Mouse (Mus musculus): ENCODE measurements around the gene Slc15a2. TPM values are rescaled to one million over a fixed set of nuclear protein-coding genes. Genes with fewer than 3 reads are reported as not detected.
A peak's percentile ranks its signal among the peaks of the same experiment; 100 is the strongest.

Slc15a2 gene
- 44.5 and 56.0 TPM in 2 replicates for polyA plus RNA-seq (2015; fragmentation: Nextera tagmentation; extraction: Ambion mirVana)

DNA sequence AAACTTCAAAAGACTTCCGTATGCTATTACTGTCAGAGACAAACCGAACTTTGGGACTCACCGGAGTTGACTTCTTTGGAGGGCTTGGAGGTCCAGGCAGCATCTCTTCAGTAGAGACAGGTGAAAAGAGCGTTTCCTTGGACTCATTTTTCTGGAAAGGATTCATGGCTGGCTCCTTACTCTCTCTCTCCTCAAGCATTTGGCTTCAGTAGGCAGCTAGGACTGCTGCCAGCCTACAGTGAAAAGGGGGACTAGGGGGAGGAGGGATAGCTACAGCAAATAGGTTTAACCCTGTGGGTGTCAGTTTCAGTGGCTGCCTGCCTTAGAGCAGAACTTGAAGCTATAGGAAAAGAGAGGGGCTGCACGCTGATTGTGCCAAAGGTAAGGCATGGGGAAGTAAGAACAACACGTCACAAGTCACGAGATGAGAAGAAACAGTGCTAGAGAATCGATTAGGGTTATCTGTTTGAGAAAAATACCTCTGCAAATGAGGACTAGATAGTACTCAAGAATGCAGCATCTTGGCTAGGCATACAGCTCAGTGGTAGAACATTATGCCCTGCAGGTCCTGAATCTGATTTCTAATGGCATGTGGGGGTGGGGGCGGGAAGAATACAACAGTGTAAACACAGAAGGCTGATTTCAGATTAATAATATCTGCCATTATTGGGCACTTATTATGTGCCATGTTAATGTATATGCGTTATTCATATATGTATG, at the start of gene Slc15a2:
Slc15a2 (minus strand) TSS at position 369 of the 720 bp plus-strand sequence.
- H3K27ac ChIP-seq, result 0 out of 2 replicates have a peak within 1 kb of the TSS, but pooled peaks have one; percentile 33
- H3K36me3 ChIP-seq (ENCODE audit: insufficient read depth, low read length), result no peaks in the 10 kb centered on the region
- no peak for TF ChIP-seq CTCF (IDR thresholded peaks at IDR 0.05; ENCODE audit: low read depth)
- peak within 1 kb of the TSS; percentile 41 for H3K4me2 ChIP-seq (ENCODE audit: low read length)
- H3K4me3 ChIP-seq (replicated peaks; ENCODE audit: low read depth, low read length), result peak within 1 kb of the TSS; percentile 16; the same call in 1 of the 2 replicates
- 61% methylated on average over 10 of the region's 10 CpGs for WGBS
- no peaks in the 10 kb centered on the region for H3K27me3 ChIP-seq (ENCODE audit: insufficient read depth, low read length)
- H3K9me3 ChIP-seq (replicated peaks; ENCODE audit: low read length), result no peaks in the 10 kb centered on the region
- peak within 1 kb of the TSS; percentile 31; the same call in 1 of the 2 replicates for H3K9ac ChIP-seq (ENCODE audit: low read depth, low read length)
- ATAC-seq (replicated peaks; ENCODE audit: low FRiP score, low read depth) (no peak), DNase-seq (ENCODE audit: low spot score) (peak; percentile 21)
- 0 out of 2 replicates have a peak, but pooled peaks cover 3% of the 10 kb centered on the region for H3K4me1 ChIP-seq (replicated peaks; ENCODE audit: insufficient read depth, low read length)

- 6% methylated on average over 11 of the region's 11 CpGs for WGBS
- no peaks in the 10 kb centered on the region for H3K36me3 ChIP-seq (ENCODE audit: insufficient read depth, low read length)
- H3K4me3 ChIP-seq (replicated peaks; ENCODE audit: low read depth, low read length), result peak overlapping the region; percentile 78
- peak overlapping the region; percentile 79 for H3K9ac ChIP-seq (ENCODE audit: low read depth, low read length)
- DNase-seq (ENCODE audit: low spot score) (peak; percentile 25), ATAC-seq (replicated peaks; ENCODE audit: low FRiP score, low read depth) (0 out of 2 replicates have a peak, but pooled peaks have one; percentile 8)
- H3K4me1 ChIP-seq (replicated peaks; ENCODE audit: insufficient read depth, low read length), result no peaks in the 10 kb centered on the region
- H3K27me3 ChIP-seq (ENCODE audit: insufficient read depth, low read length), result no peaks in the 10 kb centered on the region
- no peaks in the 10 kb centered on the region for H3K9me3 ChIP-seq (replicated peaks; ENCODE audit: low read length)
- no peak overlapping the region for H3K27ac ChIP-seq
- no peak for TF ChIP-seq CTCF (IDR thresholded peaks at IDR 0.05; ENCODE audit: low read depth)
- peak overlapping the region; percentile 69 for H3K4me2 ChIP-seq (ENCODE audit: low read length)
Observed at GRCm38 (mm10) chr16:36828820-36829219, 44.1 kb upstream of the Slc15a2 start.

- H3K4me1 ChIP-seq (replicated peaks; ENCODE audit: insufficient read depth, low read length), result no peaks in the 10 kb centered on the region
- peak within 1 kb of the TSS; percentile 78 for H3K4me3 ChIP-seq (replicated peaks; ENCODE audit: low read depth, low read length)
- H3K4me2 ChIP-seq (ENCODE audit: low read length), result peak within 1 kb of the TSS; percentile 69
- ATAC-seq (replicated peaks; ENCODE audit: low FRiP score, low read depth), result peak; percentile 96
- H3K27me3 ChIP-seq (ENCODE audit: insufficient read depth, low read length), result no peaks in the 10 kb centered on the region
- H3K9me3 ChIP-seq (replicated peaks; ENCODE audit: low read length), result no peaks in the 10 kb centered on the region
- H3K27ac ChIP-seq, result peak within 1 kb of the TSS; percentile 38
- H3K36me3 ChIP-seq (ENCODE audit: insufficient read depth, low read length), result no peaks in the 10 kb centered on the region
- peak within 1 kb of the TSS; percentile 79 for H3K9ac ChIP-seq (ENCODE audit: low read depth, low read length)
- WGBS, result under 1% methylated on average over 64 of the region's 64 CpGs
- TF ChIP-seq CTCF (IDR thresholded peaks at IDR 0.05; ENCODE audit: low read depth), result no peak
- DNase-seq (ENCODE audit: low spot score), result peak; percentile 87
Observed at GRCm38 (mm10) chr16:36828054-36828786, 43.5 kb upstream of the Slc15a2 start, which contains the start of gene Iqcb1. Gene Iqcb1 (plus strand): TSS chr16:36828385.

DNA sequence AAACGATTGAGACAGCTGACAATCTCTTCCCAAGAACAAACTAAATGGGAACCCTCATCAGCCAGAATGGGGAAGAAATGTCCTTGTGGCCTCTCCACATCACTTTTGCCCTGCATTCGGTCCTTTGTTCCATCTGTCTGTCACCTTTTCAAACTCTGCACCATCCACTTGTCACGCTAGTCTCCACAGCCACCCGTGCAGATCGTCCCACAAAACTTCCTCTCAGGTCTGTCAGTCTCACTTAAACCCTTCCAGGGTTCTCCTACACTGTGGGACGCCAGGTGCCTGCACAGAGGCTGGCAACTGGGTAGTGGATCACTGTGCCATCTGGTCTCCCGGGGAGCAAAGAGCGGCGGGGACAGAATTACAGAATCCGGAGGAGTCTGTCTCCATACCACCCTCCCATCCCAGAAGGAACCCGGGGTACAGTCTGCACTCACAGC, 42.9 kb upstream of the Slc15a2 start:
- no peaks in the 10 kb centered on the region for H3K27me3 ChIP-seq (ENCODE audit: insufficient read depth, low read length)
- no peak for TF ChIP-seq CTCF (IDR thresholded peaks at IDR 0.05; ENCODE audit: low read depth)
- H3K4me1 ChIP-seq (replicated peaks; ENCODE audit: insufficient read depth, low read length), result no peaks in the 10 kb centered on the region
- H3K4me2 ChIP-seq (ENCODE audit: low read length), result peak overlapping the region; percentile 69
- peak overlapping the region; percentile 78 for H3K4me3 ChIP-seq (replicated peaks; ENCODE audit: low read depth, low read length)
- 6% methylated on average over 11 of the region's 11 CpGs for WGBS
- DNase-seq (ENCODE audit: low spot score) (no peak), ATAC-seq (replicated peaks; ENCODE audit: low FRiP score, low read depth) (no peak)
- peak overlapping the region; percentile 79; the same call in 1 of the 2 replicates for H3K9ac ChIP-seq (ENCODE audit: low read depth, low read length)
- no peaks in the 10 kb centered on the region for H3K36me3 ChIP-seq (ENCODE audit: insufficient read depth, low read length)
- no peaks in the 10 kb centered on the region for H3K9me3 ChIP-seq (replicated peaks; ENCODE audit: low read length)
- H3K27ac ChIP-seq, result no peak overlapping the region

DNA sequence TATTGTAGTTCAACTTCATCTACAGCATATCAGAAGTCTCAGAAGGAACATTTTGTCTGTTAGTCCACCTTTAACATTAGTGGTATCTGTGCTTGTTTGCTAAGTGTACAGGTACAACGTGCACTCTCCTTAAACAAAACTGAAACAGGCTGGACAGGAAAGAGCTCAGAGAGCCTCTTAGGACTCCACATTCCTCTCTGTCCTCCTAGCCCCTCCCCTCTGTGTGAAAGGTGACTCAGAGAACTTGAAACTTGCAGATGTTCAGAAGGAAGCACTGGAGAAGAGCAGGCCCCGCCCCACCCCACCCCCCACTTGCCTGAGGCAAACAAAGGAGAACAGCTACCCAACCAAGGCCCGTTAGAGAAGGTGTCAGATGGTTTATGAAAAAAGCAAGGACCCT, 36.7 kb upstream of the Slc15a2 start:
- DNase-seq (ENCODE audit: low spot score) (peak; percentile 58), ATAC-seq (replicated peaks; ENCODE audit: low FRiP score, low read depth) (peak; percentile 77)
- no peaks in the 10 kb centered on the region for H3K9me3 ChIP-seq (replicated peaks; ENCODE audit: low read length)
- TF ChIP-seq CTCF (IDR thresholded peaks at IDR 0.05; ENCODE audit: low read depth), result no peak
- no peak overlapping the region for H3K27ac ChIP-seq
- no peak overlapping the region for H3K4me3 ChIP-seq (replicated peaks; ENCODE audit: low read depth, low read length)
- H3K36me3 ChIP-seq (ENCODE audit: insufficient read depth, low read length), result no peaks in the 10 kb centered on the region
- no peak overlapping the region for H3K4me2 ChIP-seq (ENCODE audit: low read length)
- H3K9ac ChIP-seq (ENCODE audit: low read depth, low read length), result no peak overlapping the region
- H3K27me3 ChIP-seq (ENCODE audit: insufficient read depth, low read length), result no peaks in the 10 kb centered on the region
- 2% methylated on average over 3 of the region's 3 CpGs for whole genome bisulfite sequencing
- no peaks in the 10 kb centered on the region for H3K4me1 ChIP-seq (replicated peaks; ENCODE audit: insufficient read depth, low read length)

DNA sequence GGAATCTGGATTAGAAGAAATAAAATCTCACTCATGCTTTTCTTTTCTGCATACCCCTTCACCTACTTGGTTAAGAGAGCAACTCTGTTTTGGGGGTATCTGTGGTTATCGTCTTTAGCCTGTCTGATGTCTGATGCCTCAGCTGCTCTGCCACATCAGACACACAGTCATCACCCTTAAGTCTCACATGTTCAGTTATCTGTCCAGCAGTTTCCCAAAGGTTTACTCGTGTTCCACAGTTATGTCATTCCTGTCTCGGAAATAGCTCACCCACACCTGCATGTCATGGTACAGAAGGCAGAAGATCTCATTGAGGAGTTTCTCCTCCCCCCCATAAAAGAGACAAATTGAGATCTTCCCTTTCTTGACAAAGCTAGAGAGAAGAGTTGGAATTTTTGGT, 36.0 kb upstream of the Slc15a2 start:
- Histone ChIP-seq H3K27me3 (ENCODE audit: insufficient read depth, low read length) (no peaks in the 10 kb centered on the region), H3K4me3 (replicated peaks; ENCODE audit: low read depth, low read length) (no peak overlapping the region), H3K4me1 (replicated peaks; ENCODE audit: insufficient read depth, low read length) (no peaks in the 10 kb centered on the region), H3K36me3 (ENCODE audit: insufficient read depth, low read length) (no peaks in the 10 kb centered on the region), H3K27ac (no peak overlapping the region), H3K9ac (ENCODE audit: low read depth, low read length) (no peak overlapping the region), H3K4me2 (ENCODE audit: low read length) (no peak overlapping the region), H3K9me3 (replicated peaks; ENCODE audit: low read length) (no peaks in the 10 kb centered on the region)
- 70% methylated on average over 3 of the region's 3 CpGs for WGBS
- no peak for ATAC-seq (replicated peaks; ENCODE audit: low FRiP score, low read depth)
- no peak for DNase-seq (ENCODE audit: low spot score)
- TF ChIP-seq CTCF (IDR thresholded peaks at IDR 0.05; ENCODE audit: low read depth), result no peak

Measured in kidney, postnatal 0 days (tissue).